Mouse (Mus musculus) neural tube, embryonic 12.5 days (tissue): ENCODE data around the gene Isg20. TPM values are rescaled to one million over a fixed set of nuclear protein-coding genes. Genes with fewer than 3 reads are reported as not detected.

Experiments used
- ATAC-seq: fragments of 200-750 bp; cut with Nextera tagmentation; 2 replicates; pipeline ENCODE4 v1.8.0; 2017; ENCODE audit warnings: low read depth, mild to moderate bottlenecking, moderate TSS enrichment, moderate library complexity; ENCODE audit not compliant: low FRiP score
- H3K27ac ChIP-seq: fragments of 300-500 bp; sonication (generic); 2 replicates; pipeline ENCODE4 v1.5.1; 2016
- H3K27me3 ChIP-seq: fragments of 300-500 bp; sonication (generic); replicated peaks from 2 replicates; pipeline ENCODE4 v1.6.1; 2016; ENCODE audit warnings: mild to moderate bottlenecking
- H3K36me3 ChIP-seq: fragments of 300-500 bp; sonication (generic); 2 replicates; pipeline ENCODE4 v1.6.1; 2016; ENCODE audit warnings: mild to moderate bottlenecking
- H3K4me1 ChIP-seq: fragments of 300-500 bp; sonication (generic); 2 replicates; pipeline ENCODE4 v1.6.1; 2016
- H3K4me2 ChIP-seq: fragments of 300-500 bp; sonication (generic); replicated peaks from 2 replicates; pipeline ENCODE4 v1.6.1; 2016; ENCODE audit warnings: mild to moderate bottlenecking
- H3K4me3 ChIP-seq: fragments of 300-500 bp; sonication (generic); 2 replicates; pipeline ENCODE4 v1.5.1; 2016
- H3K9ac ChIP-seq: fragments of 300-500 bp; sonication (generic); 2 replicates; pipeline ENCODE4 v1.6.1; 2016; ENCODE audit warnings: mild to moderate bottlenecking
- H3K9me3 ChIP-seq: fragments of 300-500 bp; sonication (generic); 2 replicates; pipeline ENCODE4 v1.6.1; 2016; ENCODE audit warnings: mild to moderate bottlenecking
- WGBS: fragments of 180-500 bp; shearing (Covaris S2); methylation state at CpG from one replicate; pipeline ENCODE4 v1.1.7; 2016; 5-methylcytosine and 5-hydroxymethylcytosine counted together
- polyA plus RNA-seq: library from polyadenylated mRNA; unstranded; fragments of >200 nt; fragmentation: Nextera tagmentation; extraction: Ambion mirVana; gene quantifications from 2 replicates; pipeline ENCODE4 v1.2.1, GENCODE M21; 2016

Gene Isg20
- polyA plus RNA-seq, 1 experiment from 2014 or later, result 0.41 TPM

GRCm38 (mm10) chr7:78910336-78911098, 2.7 kb upstream of the Isg20 start:
- Histone ChIP-seq H3K27me3 (no peaks in the 10 kb centered on the region), H3K4me3 (no peak overlapping the region), H3K4me2 (no peak overlapping the region), H3K4me1 (peaks cover 26% of the 10 kb centered on the region), H3K36me3 (peaks cover 22% of the 10 kb centered on the region), H3K27ac (no peak overlapping the region), H3K9me3 (no peaks in the 10 kb centered on the region), H3K9ac (no peak overlapping the region)
- WGBS, result 41% methylated on average over 6 of the region's 6 CpGs
- peak; percentile 43; the same call in 1 of the 2 replicates for ATAC-seq

DNA sequence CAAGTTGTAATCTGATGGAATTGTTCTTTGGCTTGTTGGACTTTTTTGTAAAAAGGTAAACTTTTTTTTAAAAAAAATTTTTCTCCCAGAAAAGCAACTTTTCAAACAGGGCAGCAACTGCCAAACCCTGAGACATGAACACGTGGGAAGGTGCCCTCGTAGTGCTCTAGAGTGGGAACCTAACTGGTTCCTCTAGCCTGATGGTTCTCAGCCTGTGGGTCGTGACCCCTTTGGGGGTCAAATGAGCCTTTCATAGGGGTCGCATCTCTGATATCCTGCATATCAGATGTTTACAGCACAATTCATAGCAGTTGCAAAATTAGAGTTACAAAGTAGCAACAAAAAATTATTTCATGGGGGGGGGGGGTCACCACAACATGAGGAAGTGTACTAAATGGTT, 2.0 kb upstream of the Isg20 start:
- no peak overlapping the region for H3K9ac ChIP-seq
- ATAC-seq, result no peak
- WGBS, result 88% methylated on average over 4 of the region's 4 CpGs

DNA sequence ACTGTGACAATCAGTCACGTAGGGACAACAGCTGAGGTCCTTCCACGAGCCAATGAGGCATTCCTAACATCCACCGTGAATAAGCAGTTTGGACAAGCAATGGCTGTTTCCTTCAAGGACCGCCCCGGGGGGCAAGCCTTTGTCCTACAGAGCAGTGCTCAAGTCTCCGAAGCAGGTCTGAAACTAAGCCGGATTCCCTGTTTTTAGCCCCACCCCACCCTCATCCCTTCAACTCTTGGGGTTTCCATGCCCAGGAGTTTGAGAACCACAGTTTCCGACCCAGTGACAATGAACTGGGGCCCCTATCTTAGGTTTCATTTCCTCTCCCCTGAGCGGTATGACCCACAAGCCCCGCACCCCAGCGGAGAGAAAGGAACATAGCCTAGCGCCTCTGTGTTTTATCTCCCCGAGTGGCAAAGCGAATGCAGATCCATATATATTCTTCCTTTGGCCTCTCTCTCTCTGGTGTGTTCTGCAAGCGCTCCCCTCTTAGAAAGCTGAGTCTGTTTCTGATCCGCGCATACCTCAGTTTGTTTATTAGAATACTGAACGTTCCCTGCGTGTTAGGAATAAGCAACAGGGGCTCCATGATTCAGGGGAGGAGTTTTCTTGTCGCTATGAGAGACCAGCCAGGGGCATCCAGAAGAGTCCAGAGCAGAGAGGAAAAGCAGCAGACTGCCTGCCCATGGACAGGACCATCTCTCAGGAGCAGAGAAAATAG, 811 bp upstream of the Isg20 start:
- Histone ChIP-seq H3K4me2 (peak overlapping the region; percentile 48), H3K27ac (no peak overlapping the region), H3K9ac (0 out of 2 replicates have a peak overlapping the region, but pooled peaks have one; percentile 17), H3K27me3 (no peaks in the 10 kb centered on the region), H3K36me3 (peaks cover 4% of the 10 kb centered on the region; the same call in 1 of the 2 replicates), H3K9me3 (no peaks in the 10 kb centered on the region), H3K4me1 (peaks cover 26% of the 10 kb centered on the region), H3K4me3 (no peak overlapping the region)
- ATAC-seq, result no peak
- 20% methylated on average over 20 of the region's 20 CpGs for WGBS

More for the DNA sequence above, 2.0 kb upstream of the Isg20 start:
- Histone ChIP-seq H3K4me2 (no peak overlapping the region), H3K4me3 (no peak overlapping the region), H3K4me1 (peaks cover 26% of the 10 kb centered on the region), H3K9me3 (no peaks in the 10 kb centered on the region), H3K36me3 (peaks cover 16% of the 10 kb centered on the region), H3K27me3 (no peaks in the 10 kb centered on the region), H3K27ac (no peak overlapping the region)

- H3K27me3 ChIP-seq, result no peaks in the 10 kb centered on the region
- no peaks in the 10 kb centered on the region for H3K9me3 ChIP-seq
- H3K36me3 ChIP-seq, result 0 out of 2 replicates have a peak, but pooled peaks cover 4% of the 10 kb centered on the region
- H3K4me2 ChIP-seq, result no peak overlapping the region
- no peak overlapping the region for H3K9ac ChIP-seq
- H3K27ac ChIP-seq, result no peak overlapping the region
- peaks cover 26% of the 10 kb centered on the region for H3K4me1 ChIP-seq
- no peak for ATAC-seq
- H3K4me3 ChIP-seq, result no peak overlapping the region
- 80% methylated on average over 19 of the region's 19 CpGs for WGBS
These were observed 673 bp downstream of the Isg20 start for GRCm38 (mm10) chr7:78913649-78914544.

- 83% methylated on average over 3 of the region's 3 CpGs for WGBS
- no peak overlapping the region for H3K9ac ChIP-seq
- H3K4me2 ChIP-seq, result no peak overlapping the region
- 0 out of 2 replicates have a peak, but pooled peaks cover 1% of the 10 kb centered on the region for H3K36me3 ChIP-seq
- no peak overlapping the region for H3K27ac ChIP-seq
- no peaks in the 10 kb centered on the region for H3K9me3 ChIP-seq
- no peak for ATAC-seq
- no peaks in the 10 kb centered on the region for H3K27me3 ChIP-seq
- no peak overlapping the region for H3K4me3 ChIP-seq
- peaks cover 26% of the 10 kb centered on the region for H3K4me1 ChIP-seq
These were observed 1.3 kb downstream of the Isg20 start for GRCm38 (mm10) chr7:78914545-78914845.

DNA sequence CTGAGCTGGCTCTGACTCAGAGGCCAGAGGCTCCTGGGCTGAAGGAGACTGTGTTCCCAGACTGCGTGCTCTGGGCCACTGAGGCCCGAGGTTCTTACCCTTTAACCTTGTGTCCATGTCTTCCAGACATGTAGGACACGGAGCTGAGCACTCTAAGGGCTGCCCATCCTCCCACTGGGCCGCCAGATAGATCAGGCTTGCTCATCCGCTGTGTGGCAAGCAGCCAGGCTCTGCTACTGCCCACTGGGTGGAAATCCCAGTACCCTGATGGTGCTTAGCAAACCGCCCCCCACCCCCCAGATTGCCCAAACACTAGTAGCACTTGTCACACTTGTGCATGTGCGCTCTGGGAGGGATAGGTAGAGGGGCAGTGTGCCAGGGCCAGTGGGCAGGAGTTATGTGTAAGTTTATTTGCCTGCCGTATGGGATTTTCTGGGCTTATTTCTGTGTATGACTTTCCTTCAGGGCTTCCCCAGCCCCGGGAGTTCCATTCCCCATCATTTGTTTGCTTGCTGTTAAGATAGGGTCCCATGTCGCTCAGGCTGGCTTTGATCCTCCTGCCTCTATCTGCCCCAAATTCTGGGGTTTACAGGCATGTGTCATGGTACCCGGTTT, 1.8 kb downstream of the Isg20 start:
- no peaks in the 10 kb centered on the region for H3K9me3 ChIP-seq
- no peak overlapping the region for H3K4me3 ChIP-seq
- H3K27me3 ChIP-seq, result no peaks in the 10 kb centered on the region
- ATAC-seq, result no peak
- peaks cover 26% of the 10 kb centered on the region for H3K4me1 ChIP-seq
- 86% methylated on average over 11 of the region's 11 CpGs for WGBS
- no peak overlapping the region for H3K4me2 ChIP-seq
- no peaks in the 10 kb centered on the region for H3K36me3 ChIP-seq
- H3K9ac ChIP-seq, result no peak overlapping the region
- no peak overlapping the region for H3K27ac ChIP-seq

DNA sequence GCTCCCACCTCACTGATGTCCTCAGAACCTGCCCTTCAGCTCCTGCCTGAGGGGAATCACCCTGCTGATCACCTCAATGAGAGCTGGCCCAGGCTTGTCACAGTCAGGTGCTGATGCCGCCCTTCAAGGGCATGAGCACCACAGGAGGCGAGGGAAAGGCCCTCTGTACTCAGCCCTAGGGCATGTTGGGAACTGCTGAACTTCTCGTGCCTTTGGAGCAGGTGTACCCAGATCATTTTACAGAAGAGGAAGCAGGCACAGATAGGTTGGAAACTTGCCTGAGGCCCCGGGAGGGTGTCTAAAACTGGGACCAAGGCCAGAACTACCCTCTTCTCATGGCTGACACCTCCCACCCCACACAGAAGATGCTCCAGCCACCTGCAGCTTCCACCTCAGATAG, 5.5 kb downstream of the Isg20 start:
- no peak overlapping the region for H3K4me3 ChIP-seq
- no peak overlapping the region for H3K9ac ChIP-seq
- no peak overlapping the region for H3K27ac ChIP-seq
- H3K4me1 ChIP-seq, result peaks cover 5% of the 10 kb centered on the region; the same call in 1 of the 2 replicates
- ATAC-seq, result no peak
- H3K9me3 ChIP-seq, result no peaks in the 10 kb centered on the region
- H3K4me2 ChIP-seq, result no peak overlapping the region
- WGBS, result 62% methylated on average over 4 of the region's 4 CpGs
- no peaks in the 10 kb centered on the region for H3K36me3 ChIP-seq
- H3K27me3 ChIP-seq, result no peaks in the 10 kb centered on the region

DNA sequence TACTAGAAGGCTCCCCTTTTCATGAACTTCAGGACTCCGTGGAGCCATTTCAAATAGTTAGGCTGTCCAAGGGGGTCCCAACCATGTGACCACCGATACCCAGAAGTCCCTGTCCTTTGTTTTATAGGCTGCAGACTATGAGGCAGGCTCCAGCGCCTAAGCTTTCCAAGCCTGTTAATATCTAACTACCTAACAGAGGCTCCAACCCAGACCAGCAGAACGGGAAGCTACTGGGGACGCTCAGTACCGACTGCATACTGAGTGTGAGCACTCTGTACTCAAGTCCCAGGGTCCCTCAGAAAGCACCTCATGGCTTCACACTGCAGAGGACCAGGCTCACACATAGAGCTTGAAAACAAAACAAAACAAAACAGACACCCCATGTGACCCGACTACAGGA, 9.3 kb downstream of the Isg20 start:
- ATAC-seq, result no peak
- no peak overlapping the region for H3K4me3 ChIP-seq
- H3K27me3 ChIP-seq, result no peaks in the 10 kb centered on the region
- H3K4me1 ChIP-seq, result no peaks in the 10 kb centered on the region
- no peaks in the 10 kb centered on the region for H3K9me3 ChIP-seq
- H3K4me2 ChIP-seq, result no peak overlapping the region
- H3K27ac ChIP-seq, result no peak overlapping the region
- no peak overlapping the region for H3K9ac ChIP-seq
- WGBS, result 60% methylated on average over 7 of the region's 7 CpGs
- no peaks in the 10 kb centered on the region for H3K36me3 ChIP-seq

GRCm38 (mm10) chr7:78924300-78924699, 11.1 kb downstream of the Isg20 start:
- Histone ChIP-seq H3K4me3 (no peak overlapping the region), H3K4me2 (no peak overlapping the region), H3K36me3 (no peaks in the 10 kb centered on the region), H3K9ac (no peak overlapping the region), H3K27ac (no peak overlapping the region), H3K9me3 (no peaks in the 10 kb centered on the region), H3K27me3 (no peaks in the 10 kb centered on the region), H3K4me1 (no peaks in the 10 kb centered on the region)
- WGBS, result 13% methylated on average over 6 of the region's 6 CpGs
- ATAC-seq, result no peak

DNA sequence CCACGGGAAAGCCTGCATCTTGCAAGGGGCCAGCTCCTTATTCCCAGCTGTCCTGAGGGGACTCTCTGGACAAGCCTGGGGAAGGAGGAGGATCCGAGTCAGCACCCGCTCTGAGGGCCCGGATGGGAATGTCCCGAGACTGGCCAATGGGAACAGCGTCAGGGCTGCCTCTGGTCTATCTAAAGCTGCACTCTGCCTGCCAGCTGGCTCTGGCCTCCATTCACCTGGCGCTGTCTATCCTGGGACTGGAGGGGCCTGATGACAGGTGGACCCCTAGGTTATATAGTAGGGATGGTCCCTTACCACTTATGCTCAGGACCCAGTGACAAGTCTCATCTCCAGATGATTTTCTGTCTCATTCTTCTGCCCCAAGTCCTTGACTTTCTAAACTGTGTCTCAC, 11.6 kb downstream of the Isg20 start:
- H3K27ac ChIP-seq, result no peak overlapping the region
- H3K27me3 ChIP-seq, result no peaks in the 10 kb centered on the region
- H3K9ac ChIP-seq, result no peak overlapping the region
- no peak for ATAC-seq
- no peak overlapping the region for H3K4me2 ChIP-seq
- H3K9me3 ChIP-seq, result no peaks in the 10 kb centered on the region
- no peaks in the 10 kb centered on the region for H3K36me3 ChIP-seq
- no peak overlapping the region for H3K4me3 ChIP-seq
- WGBS, result 72% methylated on average over 7 of the region's 7 CpGs
- H3K4me1 ChIP-seq, result no peaks in the 10 kb centered on the region

GRCm38 (mm10) chr7:78925680-78926079, 12.5 kb downstream of the Isg20 start:
- no peak overlapping the region for H3K4me2 ChIP-seq
- ATAC-seq, result no peak
- no peaks in the 10 kb centered on the region for H3K36me3 ChIP-seq
- 83% methylated on average over 7 of the region's 7 CpGs for WGBS
- H3K9ac ChIP-seq, result no peak overlapping the region
- no peaks in the 10 kb centered on the region for H3K9me3 ChIP-seq
- H3K4me1 ChIP-seq, result no peaks in the 10 kb centered on the region
- H3K27ac ChIP-seq, result no peak overlapping the region
- H3K27me3 ChIP-seq, result no peaks in the 10 kb centered on the region
- H3K4me3 ChIP-seq, result no peak overlapping the region

DNA sequence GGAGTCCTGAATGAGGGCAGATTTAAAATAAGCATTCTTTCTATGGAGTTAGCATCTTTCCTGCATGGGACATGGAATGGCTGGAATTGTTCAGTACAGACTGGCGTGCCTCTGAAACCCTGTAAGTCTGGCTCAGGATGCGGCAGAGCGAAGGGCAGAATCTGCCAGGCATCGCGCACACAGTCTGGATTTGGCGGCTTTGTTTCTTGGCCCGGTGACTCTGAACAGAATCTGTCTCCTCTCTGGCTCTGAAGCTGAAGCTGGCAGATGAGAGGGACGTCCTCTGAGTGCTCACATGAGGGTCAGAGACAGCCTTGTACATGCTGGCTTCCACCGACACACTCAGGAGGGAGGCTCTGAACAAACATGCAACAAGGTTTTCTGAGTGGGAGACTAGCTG, 12.9 kb downstream of the Isg20 start:
- H3K9ac ChIP-seq, result no peak overlapping the region
- no peak overlapping the region for H3K27ac ChIP-seq
- no peaks in the 10 kb centered on the region for H3K9me3 ChIP-seq
- no peaks in the 10 kb centered on the region for H3K4me1 ChIP-seq
- no peak overlapping the region for H3K4me2 ChIP-seq
- 84% methylated on average over 9 of the region's 9 CpGs for WGBS
- H3K4me3 ChIP-seq, result no peak overlapping the region
- no peaks in the 10 kb centered on the region for H3K36me3 ChIP-seq
- no peaks in the 10 kb centered on the region for H3K27me3 ChIP-seq
- no peak for ATAC-seq
